Mouse (Mus musculus): ENCODE data around the gene Lrsam1. TPM values are rescaled to one million over a fixed set of nuclear protein-coding genes. Genes with fewer than 3 reads are reported as not detected.

Gene Lrsam1
- polyA plus RNA-seq, 1 experiment, result 13.1 TPM

- Histone ChIP-seq H3K27ac (replicated peaks; ENCODE audit: low read depth, low read length) (peak overlapping the region; percentile 6; the same call in 1 of the 2 replicates), H3K4me1 (ENCODE audit: control insufficient read depth, insufficient read depth, insufficient read length, low read length) (peaks cover 4% of the 10 kb centered on the region; the same call in 1 of the 2 replicates)
Measured at GRCm38 (mm10) chr2:32962062-32962874, 854 bp upstream of the Lrsam1 start.

GRCm38 (mm10) chr2:32960273-32960672, 1.1 kb downstream of the Lrsam1 start:
- H3K4me1 ChIP-seq (ENCODE audit: control insufficient read depth, insufficient read depth, insufficient read length, low read length), result peaks cover 4% of the 10 kb centered on the region; the same call in 1 of the 2 replicates
- no peak overlapping the region for H3K27ac ChIP-seq (replicated peaks; ENCODE audit: low read depth, low read length)
- H3K4me3 ChIP-seq (ENCODE audit: insufficient read depth, low read depth, low read length), result no peak overlapping the region

More at GRCm38 (mm10) chr2:32962062-32962874, 854 bp upstream of the Lrsam1 start:
- H3K4me3 ChIP-seq (ENCODE audit: insufficient read depth, low read depth, low read length), result peak overlapping the region; percentile 59

GRCm38 (mm10) chr2:32957344-32957743, 4.1 kb downstream of the Lrsam1 start:
- Histone ChIP-seq H3K27ac (replicated peaks; ENCODE audit: low read depth, low read length) (no peak overlapping the region), H3K4me1 (ENCODE audit: control insufficient read depth, insufficient read depth, insufficient read length, low read length) (peaks cover 4% of the 10 kb centered on the region; the same call in 1 of the 2 replicates), H3K4me3 (ENCODE audit: insufficient read depth, low read depth, low read length) (no peak overlapping the region)

GRCm38 (mm10) chr2:32954581-32954980, 6.8 kb downstream of the Lrsam1 start:
- no peak overlapping the region for H3K27ac ChIP-seq (replicated peaks; ENCODE audit: low read depth, low read length)
- H3K4me3 ChIP-seq (ENCODE audit: insufficient read depth, low read depth, low read length), result no peak overlapping the region
- no peaks in the 10 kb centered on the region for H3K4me1 ChIP-seq (ENCODE audit: control insufficient read depth, insufficient read depth, insufficient read length, low read length)

- H3K27ac ChIP-seq (replicated peaks; ENCODE audit: low read depth, low read length), result no peak overlapping the region
- no peaks in the 10 kb centered on the region for H3K4me1 ChIP-seq (ENCODE audit: control insufficient read depth, insufficient read depth, insufficient read length, low read length)
- H3K4me3 ChIP-seq (ENCODE audit: insufficient read depth, low read depth, low read length), result no peak overlapping the region
Measured at GRCm38 (mm10) chr2:32947454-32947853, 14.0 kb downstream of the Lrsam1 start.

- Histone ChIP-seq H3K27ac (replicated peaks; ENCODE audit: low read depth, low read length) (no peak overlapping the region), H3K4me1 (ENCODE audit: control insufficient read depth, insufficient read depth, insufficient read length, low read length) (no peaks in the 10 kb centered on the region), H3K4me3 (ENCODE audit: insufficient read depth, low read depth, low read length) (no peak overlapping the region)
Measured at GRCm38 (mm10) chr2:32940483-32940882, 20.9 kb downstream of the Lrsam1 start.

GRCm38 (mm10) chr2:32939418-32939817, 22.0 kb downstream of the Lrsam1 start:
- Histone ChIP-seq H3K27ac (replicated peaks; ENCODE audit: low read depth, low read length) (no peak overlapping the region), H3K4me3 (ENCODE audit: insufficient read depth, low read depth, low read length) (no peak overlapping the region), H3K4me1 (ENCODE audit: control insufficient read depth, insufficient read depth, insufficient read length, low read length) (no peaks in the 10 kb centered on the region)

- H3K27ac ChIP-seq (replicated peaks; ENCODE audit: low read depth, low read length), result no peak overlapping the region
- no peaks in the 10 kb centered on the region for H3K4me1 ChIP-seq (ENCODE audit: control insufficient read depth, insufficient read depth, insufficient read length, low read length)
- H3K4me3 ChIP-seq (ENCODE audit: insufficient read depth, low read depth, low read length), result no peak overlapping the region
Measured at GRCm38 (mm10) chr2:32938741-32939140, 22.7 kb downstream of the Lrsam1 start.

- Histone ChIP-seq H3K4me1 (ENCODE audit: control insufficient read depth, insufficient read depth, insufficient read length, low read length) (peaks cover 2% of the 10 kb centered on the region; the same call in 1 of the 2 replicates), H3K27ac (replicated peaks; ENCODE audit: low read depth, low read length) (no peak overlapping the region), H3K4me3 (ENCODE audit: insufficient read depth, low read depth, low read length) (no peak overlapping the region)
Measured at GRCm38 (mm10) chr2:32931730-32932129, 29.7 kb downstream of the Lrsam1 start.

GRCm38 (mm10) chr2:32928947-32929829, 32.2 kb downstream of the Lrsam1 start:
- H3K4me3 ChIP-seq (ENCODE audit: insufficient read depth, low read depth, low read length), result no peak overlapping the region
- no peak overlapping the region for H3K27ac ChIP-seq (replicated peaks; ENCODE audit: low read depth, low read length)
- H3K4me1 ChIP-seq (ENCODE audit: control insufficient read depth, insufficient read depth, insufficient read length, low read length), result peaks cover 2% of the 10 kb centered on the region; the same call in 1 of the 2 replicates

- H3K27ac ChIP-seq (replicated peaks; ENCODE audit: low read depth, low read length), result peak overlapping the region; percentile 30; the same call in 1 of the 2 replicates
- no peak overlapping the region for H3K4me3 ChIP-seq (ENCODE audit: insufficient read depth, low read depth, low read length)
- peaks cover 2% of the 10 kb centered on the region; the same call in 1 of the 2 replicates for H3K4me1 ChIP-seq (ENCODE audit: control insufficient read depth, insufficient read depth, insufficient read length, low read length)
Measured at GRCm38 (mm10) chr2:32928235-32928946, 33.0 kb downstream of the Lrsam1 start.

GRCm38 (mm10) chr2:32927624-32928234, 33.7 kb downstream of the Lrsam1 start:
- Histone ChIP-seq H3K4me3 (ENCODE audit: insufficient read depth, low read depth, low read length) (no peak overlapping the region), H3K27ac (replicated peaks; ENCODE audit: low read depth, low read length) (peak overlapping the region; percentile 31), H3K4me1 (ENCODE audit: control insufficient read depth, insufficient read depth, insufficient read length, low read length) (peaks cover 2% of the 10 kb centered on the region; the same call in 1 of the 2 replicates)

- Histone ChIP-seq H3K4me3 (ENCODE audit: insufficient read depth, low read depth, low read length) (no peak overlapping the region), H3K4me1 (ENCODE audit: control insufficient read depth, insufficient read depth, insufficient read length, low read length) (peaks cover 2% of the 10 kb centered on the region; the same call in 1 of the 2 replicates), H3K27ac (replicated peaks; ENCODE audit: low read depth, low read length) (no peak overlapping the region)
Measured at GRCm38 (mm10) chr2:32926330-32927075, 34.9 kb downstream of the Lrsam1 start.

Measured in brown adipose tissue, adult 24 weeks (tissue).